Mouse (Mus musculus) left cerebral cortex, adult 9 months (tissue): ENCODE data around the gene Glipr1l2.
A peak's percentile ranks its signal among the peaks of the same experiment; 100 is the strongest.
"Not testable (repeated sequence)": the region's sequence is repeated elsewhere in the genome, so short reads cannot be mapped to it uniquely, and the experiment has no call there.

Experiments used
- DNase-seq, 2 experiments: peaks; one replicate each; pipeline ENCODE4 v3.0.0; 2022; ENCODE audit warnings: low spot score in 2 of 2

Gene Glipr1l2

DNA sequence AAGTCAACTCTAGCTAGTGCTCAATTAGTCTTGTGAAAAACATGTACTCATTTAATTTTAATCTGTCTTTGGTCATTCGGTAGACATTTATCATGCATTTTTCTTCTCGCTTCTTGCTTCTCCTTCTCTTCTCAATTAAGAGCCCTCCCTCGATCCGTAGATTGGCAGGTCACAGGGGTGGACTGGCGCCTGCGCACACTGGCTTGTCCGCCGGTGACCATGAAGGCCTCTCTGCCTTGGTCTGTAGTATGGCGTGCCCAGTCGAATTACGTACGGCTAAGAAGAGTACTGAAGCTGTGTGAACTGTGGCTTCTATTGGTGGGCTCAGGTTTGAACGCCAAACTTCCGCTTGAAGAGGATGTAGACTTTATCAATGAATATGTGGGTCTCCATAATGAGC lies at the start of gene Glipr1l2:
Gene Glipr1l2, plus strand, starts transcription at position 198 of the 400 bp plus-strand sequence.
- no peak for DNase-seq

DNA sequence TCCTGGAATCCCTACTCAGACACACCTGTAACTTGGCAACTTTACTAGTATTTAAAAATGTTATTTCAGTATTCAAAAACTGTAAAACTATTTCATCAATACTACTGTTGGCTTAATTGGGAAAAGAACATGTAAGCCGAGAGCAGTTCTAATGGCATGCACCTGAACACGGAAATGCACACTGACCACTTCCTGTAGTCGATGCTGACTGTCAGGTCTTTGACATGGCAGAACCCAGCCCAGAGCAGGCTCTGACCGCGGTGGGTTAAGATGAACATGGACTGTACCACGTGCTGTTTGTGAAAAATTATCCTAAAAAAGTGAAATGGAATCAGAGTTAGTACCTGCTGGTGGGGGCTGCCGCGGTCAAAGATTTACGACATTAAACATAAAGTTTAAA lies 39.6 kb upstream of the Glipr1l2 start:
- not testable (repeated sequence) for DNase-seq

DNA sequence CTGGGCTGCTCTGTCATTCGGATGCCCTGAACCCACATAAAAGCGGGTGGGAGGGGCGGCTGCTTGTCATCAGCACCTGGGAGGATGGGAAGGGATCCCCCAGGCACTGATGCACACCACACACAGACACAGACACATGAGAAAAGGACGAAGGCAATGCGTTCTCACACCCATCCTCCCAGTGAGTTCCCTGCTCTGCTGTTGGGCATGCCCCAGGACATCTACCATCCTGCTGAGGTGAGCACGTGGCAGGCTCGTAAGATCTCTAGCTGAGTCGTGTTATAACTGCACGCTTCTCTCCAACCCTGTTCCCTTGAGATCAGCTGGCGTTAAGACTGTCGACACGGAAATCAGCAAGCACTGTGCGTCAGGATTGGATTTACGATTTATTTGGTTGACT lies 38.9 kb upstream of the Glipr1l2 start:
- not testable (repeated sequence) for DNase-seq

DNA sequence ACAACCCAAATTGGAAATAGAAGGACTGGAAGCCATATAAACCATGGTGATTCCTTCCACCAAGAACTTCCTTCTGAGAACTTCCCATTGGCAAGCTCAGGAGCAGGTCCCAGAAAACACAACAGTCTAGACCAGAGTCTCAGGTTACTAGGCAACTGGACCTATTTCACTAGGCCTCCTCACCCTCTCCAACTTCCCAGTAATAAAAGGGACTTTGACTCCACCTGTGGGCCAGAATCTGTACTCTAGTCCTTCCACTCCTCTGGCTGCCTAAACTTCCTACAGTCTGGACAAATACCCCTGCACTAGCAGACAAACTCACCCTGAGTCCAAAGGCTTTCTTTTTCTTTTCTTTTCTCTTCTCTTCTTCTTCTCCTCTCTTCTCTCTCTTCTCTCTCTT lies 31.9 kb upstream of the Glipr1l2 start:
- DNase-seq: no peak

DNA sequence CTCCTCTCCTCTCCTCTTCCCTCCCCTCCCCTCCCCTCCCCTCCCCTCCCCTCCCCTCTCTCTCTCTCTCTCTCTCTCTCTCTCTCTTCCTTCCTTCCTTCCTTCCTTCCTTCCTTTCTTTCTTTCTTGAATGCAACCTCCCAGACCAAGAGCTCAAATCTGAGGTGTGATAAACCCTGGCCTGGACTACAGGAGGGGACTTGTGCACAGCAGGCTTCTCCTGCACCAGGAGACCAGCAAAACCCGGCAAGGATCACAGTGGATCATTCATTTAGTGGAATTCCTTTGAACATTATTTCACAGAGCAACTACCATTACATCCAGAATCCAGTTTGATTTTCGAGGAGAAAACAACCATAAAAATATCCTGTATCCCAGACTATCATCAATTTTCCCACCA lies 31.2 kb upstream of the Glipr1l2 start:
- not testable (repeated sequence) for DNase-seq

DNA sequence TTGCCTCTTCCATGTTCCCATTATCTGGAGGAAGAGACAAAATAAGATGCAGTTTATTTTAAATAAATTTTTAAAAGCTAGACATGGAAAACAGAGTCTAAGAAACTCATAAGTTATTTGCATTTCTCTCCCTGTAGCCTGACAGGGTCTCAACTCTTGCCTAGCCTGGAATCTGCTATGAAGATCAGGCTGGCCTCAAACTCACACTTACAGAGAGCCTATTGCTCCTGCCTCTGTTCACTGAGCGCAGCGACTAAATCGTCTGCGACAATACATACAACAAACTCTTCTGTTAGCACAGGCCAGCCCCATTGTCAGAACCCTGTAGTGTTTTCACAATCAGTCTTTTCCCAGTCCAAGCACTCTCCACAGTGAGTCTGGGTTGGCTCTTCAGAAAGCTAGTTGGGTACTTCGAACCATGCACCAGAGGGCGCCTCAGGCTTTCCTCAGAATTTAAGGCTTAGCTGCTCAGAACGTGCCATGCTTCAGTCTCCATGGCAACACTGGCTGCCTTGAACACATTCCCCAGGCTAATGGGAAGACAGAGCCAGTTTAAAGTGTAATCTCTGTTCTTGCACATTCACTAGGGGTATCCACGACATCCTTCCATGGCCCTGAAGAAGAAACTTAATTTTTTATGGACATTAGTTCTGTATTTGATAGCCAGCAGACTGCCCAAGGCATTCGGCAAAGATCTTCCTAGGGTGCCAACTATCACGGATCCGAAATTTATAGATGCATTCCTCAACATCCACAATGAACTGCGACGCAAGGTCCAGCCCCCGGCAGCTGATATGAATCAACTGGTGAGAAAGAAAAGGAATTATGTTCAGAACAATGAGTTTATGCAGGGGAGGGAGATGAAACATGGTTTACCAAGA lies 23.2 kb upstream of the Glipr1l2 start, which contains the start of gene Glipr1l1:
Gene Glipr1l1, plus strand, starts transcription at position 488 of the 881 bp plus-strand sequence.
- peak; percentile 36 to 85 for DNase-seq

DNA sequence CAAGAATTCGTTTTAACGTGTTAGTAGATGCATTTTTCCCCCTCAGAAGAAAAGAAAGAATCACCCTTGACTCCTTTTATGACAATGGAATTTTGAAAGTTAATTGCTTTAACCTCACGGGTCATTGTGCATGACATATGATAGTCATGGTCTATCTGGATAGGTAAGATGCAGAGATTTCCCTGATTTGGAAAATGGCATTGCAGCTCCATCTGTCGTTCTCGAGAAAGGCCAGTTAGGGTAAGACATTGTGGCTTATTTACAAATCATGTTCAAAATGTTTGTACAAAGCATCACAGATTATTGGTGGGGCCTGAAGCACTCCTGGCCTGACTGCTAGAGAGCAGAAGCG lies 22.6 kb upstream of the Glipr1l2 start:
- DNase-seq: not testable (repeated sequence)

DNA sequence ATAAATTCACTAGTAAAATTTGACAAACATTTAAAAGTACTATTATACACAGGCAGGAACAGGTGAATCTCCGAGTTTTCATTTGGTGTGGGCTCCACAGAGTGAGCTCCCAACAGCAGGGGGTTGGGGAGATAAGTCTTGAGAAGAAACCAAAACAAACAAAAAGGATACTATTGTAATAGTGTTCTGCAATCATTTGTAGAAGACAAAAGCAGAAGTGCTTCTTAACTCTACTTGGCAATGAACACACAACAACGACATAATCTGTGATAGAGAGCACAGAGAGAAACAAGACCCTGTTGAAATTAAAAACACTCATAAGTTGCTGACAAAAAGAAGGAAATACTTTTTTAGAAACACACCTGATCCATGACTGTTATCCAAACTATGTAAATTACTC lies 3.1 kb upstream of the Glipr1l2 start:
- DNase-seq: no peak

DNA sequence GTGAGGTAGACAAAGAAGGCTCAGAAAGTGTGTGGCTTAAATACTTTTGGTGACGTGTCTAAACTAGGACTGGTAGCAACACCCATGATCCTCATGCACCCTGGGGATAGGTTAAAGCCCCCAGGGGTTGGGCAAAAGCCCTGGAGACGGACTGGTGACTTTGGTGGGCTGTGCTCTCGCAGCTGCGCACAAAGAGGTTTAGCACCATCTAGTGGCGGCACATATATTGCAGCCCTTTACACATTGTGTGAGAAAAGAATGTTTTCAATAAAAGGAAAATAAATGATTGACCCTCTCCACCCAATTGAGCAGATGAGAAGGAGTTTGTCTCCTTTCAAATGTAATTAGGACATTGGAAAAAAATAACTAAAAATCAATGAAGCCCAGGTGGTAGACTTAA lies 22.6 kb downstream of the Glipr1l2 start:
- peak in 1 of 2 experiments; percentile 61 for DNase-seq

DNA sequence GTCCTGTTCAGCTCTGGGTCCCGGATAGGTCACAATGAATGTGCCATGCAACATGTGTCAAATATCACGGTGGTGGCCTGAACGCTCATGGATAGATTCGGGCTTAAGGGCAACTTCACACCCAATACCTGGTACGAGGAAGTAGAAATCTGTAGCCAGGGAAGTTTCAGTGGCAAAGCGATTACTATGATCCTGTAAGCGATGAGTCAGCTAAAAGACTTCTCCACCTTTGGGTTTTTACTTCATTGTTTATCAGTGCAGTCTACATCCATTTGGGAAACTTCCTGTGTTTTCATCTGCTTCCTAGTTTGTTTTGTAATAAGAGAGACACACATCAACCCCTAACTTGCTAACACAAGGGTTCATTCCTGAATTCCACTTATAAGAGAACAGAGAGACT lies 27.2 kb downstream of the Glipr1l2 start:
- DNase-seq: no peak

DNA sequence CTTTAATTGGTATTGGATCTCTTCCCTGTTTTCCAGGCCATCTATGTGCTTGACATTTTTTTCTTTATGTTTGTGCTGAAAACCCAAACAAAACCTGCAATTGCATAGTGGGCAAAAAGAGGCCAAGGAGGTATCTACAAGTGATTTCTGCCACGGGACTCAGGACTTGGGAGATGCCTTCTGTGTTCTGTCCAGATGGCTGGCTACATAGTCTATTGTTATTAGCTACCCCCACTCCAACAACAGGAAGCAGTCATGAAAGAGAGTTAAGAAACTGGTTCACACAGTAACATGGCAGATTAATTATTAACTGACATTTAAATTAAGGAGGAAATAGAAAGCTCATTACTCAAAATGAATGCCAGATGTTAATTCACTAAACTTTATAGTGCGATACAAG lies 41.9 kb downstream of the Glipr1l2 start:
- not testable (repeated sequence) for DNase-seq

DNA sequence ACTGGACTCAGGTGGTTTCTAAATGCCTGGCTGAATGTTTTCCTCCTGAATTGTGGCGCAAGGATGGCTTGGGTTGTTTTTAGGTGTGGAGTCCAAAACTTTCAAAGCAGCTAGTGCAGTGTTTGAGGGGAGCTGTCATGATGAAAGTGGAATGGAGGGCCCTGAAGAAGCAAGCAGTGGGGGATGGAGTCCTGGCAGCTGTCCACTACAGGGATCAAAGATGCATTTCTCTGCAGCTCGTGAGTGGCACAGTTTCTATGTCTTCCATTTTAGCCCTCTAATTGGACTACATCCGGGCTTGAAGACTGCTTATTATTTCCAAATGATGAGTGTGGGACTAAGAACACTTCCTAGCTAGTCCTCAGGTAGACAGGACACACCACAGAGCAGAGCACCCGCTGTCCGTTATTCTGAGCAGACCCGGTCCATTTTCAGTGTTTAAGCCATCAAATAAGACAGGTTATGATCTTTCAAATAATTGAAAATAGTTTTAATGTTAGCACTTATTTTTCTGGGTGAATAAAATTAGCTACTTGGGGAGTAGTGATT lies 44.6 kb downstream of the Glipr1l2 start:
- not testable (repeated sequence) for DNase-seq

DNA sequence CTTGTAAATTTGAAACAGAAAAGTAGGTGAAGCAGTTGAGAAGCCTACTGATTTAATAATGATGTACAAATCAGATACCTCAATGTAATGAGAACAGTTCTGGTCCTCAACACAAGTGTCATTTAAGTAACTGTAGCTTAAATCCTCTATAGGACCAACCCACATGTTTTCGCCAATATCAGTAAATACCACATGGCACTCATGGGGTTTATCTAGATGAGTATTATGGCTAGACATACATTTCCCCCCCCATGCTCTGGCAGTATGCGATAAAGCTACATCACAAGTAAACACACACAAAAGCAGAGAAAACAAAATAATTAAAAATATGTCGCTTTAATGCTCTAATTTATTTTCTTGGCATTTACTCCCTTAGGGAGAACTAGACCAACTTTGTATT lies 49.0 kb downstream of the Glipr1l2 start:
- DNase-seq: no peak

DNA sequence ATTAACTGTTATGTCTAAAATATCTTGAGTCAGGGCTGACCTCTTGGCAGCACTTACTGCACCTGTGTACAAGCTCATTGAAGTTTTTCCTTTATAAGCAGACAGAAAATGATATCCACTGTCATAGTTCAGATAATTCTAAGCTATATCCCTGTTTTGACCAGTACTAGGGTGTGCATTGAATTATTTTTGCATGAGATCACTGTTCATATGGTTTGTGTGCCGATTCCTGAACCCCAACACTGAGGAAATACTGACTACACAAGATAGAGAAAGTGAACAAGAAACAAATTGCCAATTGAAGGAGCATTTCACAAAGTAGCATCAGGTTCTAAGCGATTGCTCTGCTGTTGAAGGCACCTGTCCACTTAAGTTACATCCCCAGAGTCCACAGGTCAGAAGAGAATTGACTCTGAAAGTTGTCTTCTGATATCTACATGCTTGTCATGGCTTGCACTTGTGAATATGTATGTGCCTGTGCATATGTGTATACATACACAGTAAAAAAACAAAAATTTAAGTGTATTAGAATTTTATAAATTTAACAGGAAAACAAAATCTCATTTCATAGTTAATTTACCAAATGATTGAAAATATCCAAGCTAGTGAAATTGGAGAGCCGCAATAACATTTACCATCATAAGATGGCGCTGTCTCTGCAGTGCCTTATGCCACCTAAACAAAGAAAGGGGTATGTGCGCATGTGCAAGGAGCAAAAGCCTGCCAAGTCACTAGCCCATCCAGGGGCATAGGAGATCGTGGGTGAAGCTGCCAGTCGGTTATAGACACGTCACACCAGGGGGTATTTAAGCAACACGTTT lies 55.1 kb downstream of the Glipr1l2 start:
- peak in 1 of 2 experiments; percentile 65 for DNase-seq

DNA sequence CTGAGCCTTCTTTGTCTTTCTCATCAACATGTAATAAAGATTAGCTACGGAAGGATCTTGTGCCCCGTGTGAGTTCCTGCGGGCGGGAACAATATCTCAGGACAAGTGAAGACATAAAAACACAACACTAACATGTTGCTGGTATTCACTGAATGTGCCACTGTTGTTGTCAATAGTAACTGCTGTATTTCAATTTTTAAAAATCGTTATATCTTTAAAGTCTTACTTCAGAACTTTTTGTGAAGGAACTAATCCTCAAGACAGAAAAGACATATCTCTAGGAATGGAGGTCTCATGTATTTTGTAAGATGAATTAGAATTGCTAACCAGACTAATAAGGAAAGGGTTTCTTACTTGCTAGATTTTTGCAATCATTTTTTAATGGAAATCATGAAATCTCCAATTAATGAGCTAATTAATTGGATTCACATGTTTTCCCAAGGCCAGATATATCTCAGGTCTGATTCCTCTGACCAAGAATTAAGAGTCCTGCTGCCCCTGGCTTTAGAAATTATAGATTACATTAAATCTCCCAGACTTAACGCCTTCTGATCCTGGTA lies 55.8 kb downstream of the Glipr1l2 start:
- DNase-seq: no peak

DNA sequence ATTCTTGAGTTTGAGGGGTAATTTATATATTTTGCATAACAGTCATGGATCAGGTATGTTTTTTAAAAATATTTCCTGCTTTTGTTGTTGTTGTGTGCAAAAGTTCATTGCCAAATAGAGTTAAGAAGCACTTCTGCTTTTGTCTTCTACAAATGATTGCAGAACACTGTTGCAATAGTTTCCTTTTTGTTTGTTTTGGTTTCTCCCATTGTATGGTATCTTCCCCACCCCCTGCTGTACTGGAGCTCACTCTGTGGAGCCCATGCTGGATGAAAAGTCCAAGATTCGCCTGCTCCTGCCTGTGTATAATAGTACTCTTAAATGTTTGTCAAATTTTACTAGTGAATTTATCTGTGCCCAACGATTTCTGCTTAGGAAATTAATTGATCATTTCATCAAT lies 56.7 kb downstream of the Glipr1l2 start:
- DNase-seq: no peak
